Mouse (Mus musculus) olfactory bulb, adult 2 months (tissue): Measurements from ENCODE around the gene Ctnna3.

Experiments
- CTCF ChIP-seq: fragments of 200-500 bp; IDR thresholded peaks from 2 replicates; pipeline ENCODE4 v1.5.1; 2012; ENCODE audit warnings: low read depth, mild to moderate bottlenecking, low read length, moderate library complexity; ENCODE audit not compliant: insufficient read depth
- POLR2A ChIP-seq: fragments of 200-500 bp; IDR thresholded peaks from 2 replicates; pipeline ENCODE4 v1.6.1; 2012; ENCODE audit warnings: mild to moderate bottlenecking, low read depth, low read length, moderate library complexity; ENCODE audit not compliant: insufficient read depth

- TF ChIP-seq POLR2A: no peak
- no peak for TF ChIP-seq CTCF
Observed at GRCm38 (mm10) chr10:64661190-64661589, 1231.3 kb downstream of the Ctnna3 start.
